9 mouse cellular contexts compared by ENCODE assay signal in the genomic region with DNA sequence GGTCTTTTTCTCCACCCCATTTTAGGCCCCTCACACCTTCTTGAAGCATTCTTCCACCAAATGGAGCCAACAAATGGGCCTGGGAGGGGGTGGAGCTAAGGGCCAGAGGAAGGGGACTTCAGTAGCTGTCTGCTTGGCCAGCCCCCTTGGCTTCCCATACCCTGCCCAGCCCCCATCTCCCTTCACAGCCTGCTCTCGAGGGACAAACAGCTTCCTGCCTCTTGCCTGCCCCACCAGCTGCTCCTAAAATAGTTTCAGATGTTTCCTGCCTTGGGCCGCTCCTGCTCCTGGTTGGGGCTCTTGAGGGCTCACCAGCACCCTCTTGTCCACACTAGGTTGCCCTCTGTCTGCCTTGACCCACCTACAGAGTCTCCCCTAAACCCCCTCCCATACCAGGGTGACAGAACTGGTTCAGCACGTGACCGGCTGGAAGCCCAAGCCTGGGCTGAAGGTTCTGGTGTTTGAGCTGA. TPM values are rescaled to one million over a fixed set of nuclear protein-coding genes. Genes with fewer than 3 reads are reported as not detected.
DNase-seq lines count a peak whose midpoint lies in the region; ATAC-seq and TF ChIP-seq lines count a peak whose summit lies in the region.
"Had no signal": no experiment of that assay in that cellular context is flagged by ENCODE, and none has a peak within 500 bp of the region (broad histone marks: within the 10 kb centered on the region; RNA-seq: fewer than 3 reads in every experiment).

No protein-coding gene starts in this region.

- TF ChIP-seq POLR2A in cerebellum, adult 2 months (IDR thresholded peaks at IDR 0.05; ENCODE audit: borderline replicate concordance, insufficient read depth, low read length) = no peak
- peak; percentile 40; the same call in 1 of the 2 replicates for TF ChIP-seq POLR2A in limb, embryonic 14.5 days (IDR thresholded peaks at IDR 0.05; ENCODE audit: borderline replicate concordance, extremely low read depth, insufficient read depth, insufficient read length)

- H3K36me3 ChIP-seq in intestine, embryonic 15.5 days = no peaks in the 10 kb centered on the region
- peaks cover 11% of the 10 kb centered on the region for H3K36me3 ChIP-seq in limb, embryonic 14.5 days (ENCODE audit: control insufficient read depth, insufficient read depth, low read length)
- no peaks in the 10 kb centered on the region for H3K36me3 ChIP-seq in midbrain, embryonic 14.5 days (ENCODE audit: control insufficient read depth, insufficient read depth, low read length)
- H3K36me3 ChIP-seq in stomach, embryonic 16.5 days (ENCODE audit: control insufficient read depth, insufficient read depth, low read length) = no peaks in the 10 kb centered on the region

- no peak for DNase-seq in cerebellum, adult 2 months
- DNase-seq in cerebellum, adult 11 months = no peak
- DNase-seq in heart, adult 11 months = peak; percentile 100
- DNase-seq in limb, embryonic 14.5 days (ENCODE audit: low spot score) = peak; percentile 94
- peak; percentile 37 for DNase-seq in midbrain, embryonic 14.5 days

- no peaks in the 10 kb centered on the region for H3K9me3 ChIP-seq in intestine, embryonic 15.5 days
- H3K9me3 ChIP-seq in limb, embryonic 14.5 days (ENCODE audit: control insufficient read depth, low read length) = no peaks in the 10 kb centered on the region
- no peaks in the 10 kb centered on the region for H3K9me3 ChIP-seq in midbrain, embryonic 14.5 days (ENCODE audit: control insufficient read depth, low read length)
- no peaks in the 10 kb centered on the region for H3K9me3 ChIP-seq in stomach, embryonic 16.5 days (replicated peaks; ENCODE audit: control insufficient read depth, low read length)

- H3K4me3 ChIP-seq in cerebellum, adult 2 months (replicated peaks; ENCODE audit: insufficient read depth, low read depth, low read length) = no peak overlapping the region
- H3K4me3 ChIP-seq in intestine, embryonic 15.5 days (replicated peaks) = peak overlapping the region; percentile 79
- peak overlapping the region; percentile 82 for H3K4me3 ChIP-seq in limb, embryonic 14.5 days (replicated peaks; ENCODE audit: low read length)
- no peak overlapping the region for H3K4me3 ChIP-seq in midbrain, embryonic 14.5 days (replicated peaks; ENCODE audit: low read depth, low read length)
- H3K4me3 ChIP-seq in stomach, embryonic 16.5 days (replicated peaks; ENCODE audit: low read length) = peak overlapping the region; percentile 65

- ATAC-seq in common myeloid progenitor, adult 5-6 weeks (replicated peaks; ENCODE audit: low read depth, poor library complexity, severe bottlenecking) = peak; percentile 33
- peak; percentile 55 for ATAC-seq in intestine, embryonic 15.5 days
- peak; percentile 58 for ATAC-seq in limb, embryonic 14.5 days (ENCODE audit: low FRiP score, low read depth)
- ATAC-seq in midbrain, embryonic 14.5 days (ENCODE audit: low FRiP score, low TSS enrichment) = no peak
- peak; percentile 72 for ATAC-seq in stomach, embryonic 16.5 days (ENCODE audit: insufficient read depth, low FRiP score)

- H3K4me1 ChIP-seq in cerebellum, adult 2 months (ENCODE audit: control insufficient read depth, insufficient read depth, low read length) = peaks cover 6% of the 10 kb centered on the region; the same call in 1 of the 2 replicates
- peaks cover 42% of the 10 kb centered on the region for H3K4me1 ChIP-seq in intestine, embryonic 15.5 days (replicated peaks)
- H3K4me1 ChIP-seq in limb, embryonic 14.5 days (ENCODE audit: control insufficient read depth, insufficient read depth, low read length) = peaks cover 41% of the 10 kb centered on the region
- 0 out of 2 replicates have a peak, but pooled peaks cover 8% of the 10 kb centered on the region for H3K4me1 ChIP-seq in midbrain, embryonic 14.5 days (ENCODE audit: control insufficient read depth, insufficient read depth, low read length)
- peaks cover 45% of the 10 kb centered on the region for H3K4me1 ChIP-seq in stomach, embryonic 16.5 days (ENCODE audit: control insufficient read depth, insufficient read depth, low read length)

- H3K27ac ChIP-seq in cerebellum, adult 2 months (ENCODE audit: insufficient read depth, low read length) = 0 out of 2 replicates have a peak overlapping the region, but pooled peaks have one; percentile 47
- peak overlapping the region; percentile 99 for H3K27ac ChIP-seq in intestine, embryonic 15.5 days
- peak overlapping the region; percentile 99 for H3K27ac ChIP-seq in limb, embryonic 14.5 days (replicated peaks; ENCODE audit: low read depth, low read length)
- H3K27ac ChIP-seq in midbrain, embryonic 14.5 days (replicated peaks; ENCODE audit: low read depth, low read length) = peak overlapping the region; percentile 65
- peak overlapping the region; percentile 100 for H3K27ac ChIP-seq in stomach, embryonic 16.5 days (ENCODE audit: low read length)

- TF ChIP-seq CTCF in cerebellum, adult 2 months (IDR thresholded peaks at IDR 0.05; ENCODE audit: borderline replicate concordance, insufficient read depth, low read depth, low read length) = no peak

- 65% methylated on average over 4 of the region's 4 CpGs for WGBS in cerebellum, adult 2 months
- WGBS in intestine, embryonic 15.5 days = 21% methylated on average over 4 of the region's 4 CpGs
- WGBS in limb, embryonic 14.5 days = 3% methylated on average over 4 of the region's 4 CpGs
- WGBS in midbrain, embryonic 14.5 days = 52% methylated on average over 4 of the region's 4 CpGs
- 13% methylated on average over 4 of the region's 4 CpGs for WGBS in stomach, embryonic 16.5 days

- H3K27me3 ChIP-seq in cerebellum, adult 2 months (ENCODE audit: control insufficient read depth, insufficient read depth, low read length) = no peaks in the 10 kb centered on the region
- H3K27me3 ChIP-seq in intestine, embryonic 15.5 days (replicated peaks) = no peaks in the 10 kb centered on the region
- no peaks in the 10 kb centered on the region for H3K27me3 ChIP-seq in limb, embryonic 14.5 days (ENCODE audit: control insufficient read depth, insufficient read depth, low read length)
- H3K27me3 ChIP-seq in midbrain, embryonic 14.5 days (ENCODE audit: control insufficient read depth, insufficient read depth, low read length) = peaks cover 13% of the 10 kb centered on the region; the same call in 1 of the 2 replicates
- H3K27me3 ChIP-seq in stomach, embryonic 16.5 days (ENCODE audit: control insufficient read depth, insufficient read depth, low read length) = no peaks in the 10 kb centered on the region

- H3K4me2 ChIP-seq in intestine, embryonic 15.5 days (replicated peaks) = peak overlapping the region; percentile 87
- H3K4me2 ChIP-seq in limb, embryonic 14.5 days (replicated peaks; ENCODE audit: low read depth, low read length, severe bottlenecking) = peak overlapping the region; percentile 96
- H3K4me2 ChIP-seq in midbrain, embryonic 14.5 days (ENCODE audit: low read length) = peak overlapping the region; percentile 75
- peak overlapping the region; percentile 81 for H3K4me2 ChIP-seq in stomach, embryonic 16.5 days (ENCODE audit: low read depth, low read length)

- peak overlapping the region; percentile 77 for H3K9ac ChIP-seq in intestine, embryonic 15.5 days
- peak overlapping the region; percentile 83 for H3K9ac ChIP-seq in limb, embryonic 14.5 days (ENCODE audit: low read depth, low read length, severe bottlenecking)
- no peak overlapping the region; the same call in 1 of the 2 replicates for H3K9ac ChIP-seq in midbrain, embryonic 14.5 days (replicated peaks; ENCODE audit: low read length)
- peak overlapping the region; percentile 81 for H3K9ac ChIP-seq in stomach, embryonic 16.5 days (ENCODE audit: low read length)

RNA-seq across cellular contexts. Expression of a gene that starts 0.6 kb away (rescaled TPM):
- 0.20 and 0.38 TPM in 2 replicates for polyA plus RNA-seq in cerebellum, adult 2 months (2012; rRNA removed)
- total RNA-seq in common myeloid progenitor, adult 5-6 weeks (2017) = not detected in 2 replicates
- 5.7 and 7.2 TPM in 2 replicates for polyA plus RNA-seq in intestine, embryonic 15.5 days (2015; fragmentation: Nextera tagmentation; extraction: Ambion mirVana)
- polyA plus RNA-seq in limb, embryonic 14.5 days (2012; rRNA removed) = 16.7 and 19.6 TPM in 2 replicates
- 7.9 and 8.2 TPM in 2 replicates for polyA plus RNA-seq in limb, embryonic 14.5 days (2014; fragmentation: Nextera tagmentation; extraction: Ambion mirVana)
- 0.47 and 0.49 TPM in 2 replicates for polyA plus RNA-seq in midbrain, embryonic 14.5 days (2014; fragmentation: Nextera tagmentation; extraction: Ambion mirVana)
- polyA plus RNA-seq in stomach, embryonic 16.5 days (2015; fragmentation: Nextera tagmentation; extraction: Ambion mirVana) = 5.9 and 7.5 TPM in 2 replicates
- polyA plus RNA-seq: C2C12 had no signal

RNA-seq across cellular contexts. Expression of a gene that starts 2.2 kb away (rescaled TPM):
- 4.1 and 5.7 TPM in 2 replicates for polyA plus RNA-seq in cerebellum, adult 2 months (2012; rRNA removed)
- 38.5 and 45.8 TPM in 2 replicates for total RNA-seq in common myeloid progenitor, adult 5-6 weeks (2017)
- polyA plus RNA-seq in intestine, embryonic 15.5 days (2015; fragmentation: Nextera tagmentation; extraction: Ambion mirVana) = 40.3 and 41.8 TPM in 2 replicates
- 79.6 and 84.6 TPM in 2 replicates for polyA plus RNA-seq in limb, embryonic 14.5 days (2012; rRNA removed)
- 112 and 118 TPM in 2 replicates for polyA plus RNA-seq in limb, embryonic 14.5 days (2014; fragmentation: Nextera tagmentation; extraction: Ambion mirVana)
- 12.1 and 13.3 TPM in 2 replicates for polyA plus RNA-seq in midbrain, embryonic 14.5 days (2014; fragmentation: Nextera tagmentation; extraction: Ambion mirVana)
- polyA plus RNA-seq in stomach, embryonic 16.5 days (2015; fragmentation: Nextera tagmentation; extraction: Ambion mirVana) = 42.6 and 42.7 TPM in 2 replicates

RNA-seq across cellular contexts. Expression of a gene that starts 8.2 kb away (rescaled TPM):
- polyA plus RNA-seq in cerebellum, adult 2 months (2012; rRNA removed) = 8.0 and 10.0 TPM in 2 replicates
- 42.5 and 52.7 TPM in 2 replicates for total RNA-seq in common myeloid progenitor, adult 5-6 weeks (2017)
- 29.9 and 32.4 TPM in 2 replicates for polyA plus RNA-seq in intestine, embryonic 15.5 days (2015; fragmentation: Nextera tagmentation; extraction: Ambion mirVana)
- 28.2 and 33.6 TPM in 2 replicates for polyA plus RNA-seq in limb, embryonic 14.5 days (2012; rRNA removed)
- 32.2 and 33.4 TPM in 2 replicates for polyA plus RNA-seq in limb, embryonic 14.5 days (2014; fragmentation: Nextera tagmentation; extraction: Ambion mirVana)
- 2.6 and 5.0 TPM in 2 replicates for polyA plus RNA-seq in midbrain, embryonic 14.5 days (2014; fragmentation: Nextera tagmentation; extraction: Ambion mirVana)
- 34.8 and 40.0 TPM in 2 replicates for polyA plus RNA-seq in stomach, embryonic 16.5 days (2015; fragmentation: Nextera tagmentation; extraction: Ambion mirVana)

RNA-seq across cellular contexts. Expression of a gene that starts 8.8 kb away (rescaled TPM):
- polyA plus RNA-seq in cerebellum, adult 2 months (2012; rRNA removed) = 2.2 and 4.1 TPM in 2 replicates
- total RNA-seq in common myeloid progenitor, adult 5-6 weeks (2017) = 0.18 TPM in 1 of 2 replicates, not detected in the other
- 8.4 and 9.4 TPM in 2 replicates for polyA plus RNA-seq in intestine, embryonic 15.5 days (2015; fragmentation: Nextera tagmentation; extraction: Ambion mirVana)
- 63.3 and 98.3 TPM in 2 replicates for polyA plus RNA-seq in limb, embryonic 14.5 days (2012; rRNA removed)
- 13.0 and 20.6 TPM in 2 replicates for polyA plus RNA-seq in limb, embryonic 14.5 days (2014; fragmentation: Nextera tagmentation; extraction: Ambion mirVana)
- 1.1 and 1.2 TPM in 2 replicates for polyA plus RNA-seq in midbrain, embryonic 14.5 days (2014; fragmentation: Nextera tagmentation; extraction: Ambion mirVana)
- 12.2 and 12.7 TPM in 2 replicates for polyA plus RNA-seq in stomach, embryonic 16.5 days (2015; fragmentation: Nextera tagmentation; extraction: Ambion mirVana)
- polyA plus RNA-seq: C2C12 had no signal

RNA-seq across cellular contexts. Expression of a gene that starts 12.7 kb away (rescaled TPM):
- polyA plus RNA-seq in cerebellum, adult 2 months (2012; rRNA removed) = 6.3 and 6.9 TPM in 2 replicates
- not detected in 2 replicates for total RNA-seq in common myeloid progenitor, adult 5-6 weeks (2017)
- polyA plus RNA-seq in intestine, embryonic 15.5 days (2015; fragmentation: Nextera tagmentation; extraction: Ambion mirVana) = 0.10 and 0.42 TPM in 2 replicates
- 6.8 and 12.4 TPM in 2 replicates for polyA plus RNA-seq in limb, embryonic 14.5 days (2012; rRNA removed)
- 0.66 and 0.76 TPM in 2 replicates for polyA plus RNA-seq in limb, embryonic 14.5 days (2014; fragmentation: Nextera tagmentation; extraction: Ambion mirVana)
- polyA plus RNA-seq in midbrain, embryonic 14.5 days (2014; fragmentation: Nextera tagmentation; extraction: Ambion mirVana) = 0.72 TPM in 1 of 2 replicates, not detected in the other
- 0.52 and 0.67 TPM in 2 replicates for polyA plus RNA-seq in stomach, embryonic 16.5 days (2015; fragmentation: Nextera tagmentation; extraction: Ambion mirVana)

Comparison
In these comparisons a context has a peak if more than half of its experiments do, and no peak if none do; other contexts are left out.
1. DNase-seq: peak in heart, adult 11 months (single experiment), limb, embryonic 14.5 days (single experiment) and midbrain, embryonic 14.5 days (single experiment); none in cerebellum, adult 2 months (0 of 2) and cerebellum, adult 11 months (single experiment).
2. H3K27ac ChIP-seq: peak in every context shown above with its lines; median percentile 100 in stomach, embryonic 16.5 days; 99 in intestine, embryonic 15.5 days; 99 in limb, embryonic 14.5 days; 65 in midbrain, embryonic 14.5 days; 47 in cerebellum, adult 2 months.
3. H3K4me3 ChIP-seq: peak in intestine, embryonic 15.5 days (single experiment), limb, embryonic 14.5 days (single experiment) and stomach, embryonic 16.5 days (single experiment); none in cerebellum, adult 2 months (single experiment) and midbrain, embryonic 14.5 days (single experiment).
4. Peak in every context shown above with its lines, with median percentiles within 50 percentile points of each other: H3K4me2 ChIP-seq.